Mouse (Mus musculus): Measurements from ENCODE around the gene Sall2.
"Not testable (repeated sequence)": the region's sequence is repeated elsewhere in the genome, so short reads cannot be mapped to it uniquely, and the experiment has no call there.

Sall2 gene

GRCm38 (mm10) chr14:52303517-52303916, 25.0 kb downstream of the Sall2 start:
- DNase-seq (ENCODE audit: low read depth): not testable (repeated sequence)

- no peak for DNase-seq (ENCODE audit: low read depth)
Observed at GRCm38 (mm10) chr14:52295558-52296264, 32.9 kb downstream of the Sall2 start.

GRCm38 (mm10) chr14:52284191-52284590, 44.4 kb downstream of the Sall2 start:
- no peak for DNase-seq (ENCODE audit: low read depth)

GRCm38 (mm10) chr14:52283629-52284028, 44.9 kb downstream of the Sall2 start:
- no peak for DNase-seq (ENCODE audit: low read depth)

GRCm38 (mm10) chr14:52279747-52280120, 48.8 kb downstream of the Sall2 start:
- no peak for DNase-seq (ENCODE audit: low read depth)

GRCm38 (mm10) chr14:52278932-52279746, 49.4 kb downstream of the Sall2 start, which contains the start of the genes Tox4 and Rab2b:
Gene Tox4 (plus strand): TSS chr14:52279146.
Gene Rab2b (minus strand): TSS chr14:52279545.
- peak; percentile 99 for DNase-seq (ENCODE audit: low read depth)

- DNase-seq (ENCODE audit: low read depth): no peak
Observed at GRCm38 (mm10) chr14:52277210-52277609, 51.4 kb downstream of the Sall2 start.

GRCm38 (mm10) chr14:52272781-52273180, 55.8 kb downstream of the Sall2 start:
- no peak for DNase-seq (ENCODE audit: low read depth)
